Mouse (Mus musculus): ENCODE results near the gene Myo1b.
A peak's percentile ranks its signal among the peaks of the same experiment; 100 is the strongest.

The Myo1b gene

DNA sequence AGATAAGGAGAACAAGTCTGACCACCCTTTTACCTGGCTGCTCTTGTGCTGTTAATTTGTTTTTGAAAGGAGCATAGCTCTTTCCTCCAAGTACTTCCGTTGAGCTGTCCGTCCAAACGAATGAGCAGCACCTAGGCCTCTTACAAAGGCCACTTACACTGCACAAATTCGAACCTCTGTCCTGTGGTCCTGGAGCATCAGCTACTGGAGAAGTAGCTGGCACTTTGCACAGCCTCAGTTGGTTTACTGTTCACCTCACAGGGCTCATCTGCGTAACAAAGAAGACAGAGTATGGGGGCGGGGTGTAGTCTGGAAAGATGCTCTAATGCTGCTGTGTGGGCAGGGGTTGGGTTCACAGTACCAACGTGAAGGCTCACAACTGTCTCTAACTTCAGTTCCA lies 15.7 kb upstream of the Myo1b start:
- TF ChIP-seq CTCF (conservative IDR thresholded peaks at IDR 0.05; ENCODE audit: low read length) (no peak), POU5F1 (IDR thresholded peaks at IDR 0.05; ENCODE audit: borderline replicate concordance, low read length) (no peak; the same call in 1 of the 2 replicates), NANOG (IDR thresholded peaks at IDR 0.05; ENCODE audit: borderline replicate concordance, low read length) (no peak)
- Histone ChIP-seq H3K4me1 (replicated peaks; ENCODE audit: low read depth, low read length) (peaks cover 32% of the 10 kb centered on the region), H3K27me3 (ENCODE audit: insufficient read depth, low read length) (no peaks in the 10 kb centered on the region), H3K36me3 (ENCODE audit: insufficient read depth, low read length) (no peaks in the 10 kb centered on the region), H3K4me3 (replicated peaks; ENCODE audit: low read length) (no peak overlapping the region), H3K9me3 (ENCODE audit: low read length) (peaks cover 12% of the 10 kb centered on the region)

DNA sequence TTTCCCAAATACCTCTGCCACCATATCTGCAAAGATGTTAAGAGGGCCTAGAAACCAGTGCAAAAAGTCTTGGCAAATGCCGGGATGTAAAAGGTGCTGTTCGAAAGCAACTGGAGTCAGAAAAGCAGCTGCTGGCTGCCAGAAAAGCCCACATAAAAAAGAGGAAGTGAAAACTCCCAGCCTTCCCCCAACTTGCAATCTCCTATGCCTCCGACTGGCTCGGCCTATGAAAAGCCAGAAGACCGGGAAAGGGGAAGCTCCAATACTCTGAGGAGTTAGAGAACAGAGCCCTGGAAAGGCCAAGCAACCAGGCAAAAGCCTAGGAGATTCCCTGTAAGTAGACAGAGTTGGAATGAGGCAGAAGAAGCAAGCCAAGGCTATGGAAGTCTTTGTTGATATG lies 14.7 kb upstream of the Myo1b start:
- Histone ChIP-seq H3K9me3 (ENCODE audit: low read length) (peaks cover 12% of the 10 kb centered on the region), H3K27me3 (ENCODE audit: insufficient read depth, low read length) (no peaks in the 10 kb centered on the region), H3K36me3 (ENCODE audit: insufficient read depth, low read length) (no peaks in the 10 kb centered on the region), H3K4me3 (replicated peaks; ENCODE audit: low read length) (no peak overlapping the region), H3K4me1 (replicated peaks; ENCODE audit: low read depth, low read length) (peaks cover 32% of the 10 kb centered on the region)
- TF ChIP-seq CTCF (conservative IDR thresholded peaks at IDR 0.05; ENCODE audit: low read length) (no peak), NANOG (IDR thresholded peaks at IDR 0.05; ENCODE audit: borderline replicate concordance, low read length) (no peak), POU5F1 (IDR thresholded peaks at IDR 0.05; ENCODE audit: borderline replicate concordance, low read length) (no peak)

DNA sequence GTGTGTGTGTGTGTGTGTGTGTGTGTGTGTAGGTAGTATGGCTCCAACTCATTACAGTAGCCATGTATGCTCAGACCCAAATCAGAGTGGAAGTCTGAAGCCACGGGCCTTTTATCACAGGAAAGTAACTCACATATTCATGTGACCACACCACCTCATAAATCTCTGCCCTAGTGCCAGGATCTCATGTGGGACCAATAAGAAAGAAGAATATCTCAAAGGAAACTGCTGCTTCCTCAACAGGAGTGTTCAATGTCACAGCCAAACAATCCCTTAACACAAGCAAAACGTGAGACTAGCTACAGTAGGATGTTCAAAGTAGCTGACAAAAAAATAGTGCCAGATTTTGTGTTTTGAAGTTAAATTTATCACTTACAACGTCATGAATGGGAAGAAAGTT lies 13.7 kb upstream of the Myo1b start:
- TF ChIP-seq NANOG (IDR thresholded peaks at IDR 0.05; ENCODE audit: borderline replicate concordance, low read length) (no peak), POU5F1 (IDR thresholded peaks at IDR 0.05; ENCODE audit: borderline replicate concordance, low read length) (no peak), CTCF (conservative IDR thresholded peaks at IDR 0.05; ENCODE audit: low read length) (no peak)
- no peaks in the 10 kb centered on the region for H3K27me3 ChIP-seq (ENCODE audit: insufficient read depth, low read length)
- peaks cover 32% of the 10 kb centered on the region for H3K4me1 ChIP-seq (replicated peaks; ENCODE audit: low read depth, low read length)
- peaks cover 12% of the 10 kb centered on the region for H3K9me3 ChIP-seq (ENCODE audit: low read length)
- H3K36me3 ChIP-seq (ENCODE audit: insufficient read depth, low read length), result no peaks in the 10 kb centered on the region
- H3K4me3 ChIP-seq (replicated peaks; ENCODE audit: low read length), result no peak overlapping the region

DNA sequence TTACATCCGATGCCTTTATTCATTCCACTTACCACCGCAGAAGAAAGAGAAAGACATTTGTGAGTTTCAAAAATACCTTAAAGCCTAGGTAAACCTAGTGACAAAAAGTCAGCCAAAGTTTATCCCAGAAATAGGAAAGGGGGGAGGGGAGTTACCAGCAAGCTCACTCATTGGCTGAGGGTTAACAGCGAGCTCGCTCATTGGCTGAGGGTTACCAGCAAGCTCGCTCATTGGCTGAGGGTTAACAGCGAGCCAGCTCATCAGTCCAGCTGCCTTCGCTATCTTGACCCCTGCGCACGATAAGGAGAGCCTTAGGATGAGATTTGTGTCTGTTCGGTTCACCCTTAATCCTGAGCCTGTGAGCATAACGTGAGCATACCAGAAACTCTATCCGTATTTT lies 6.9 kb upstream of the Myo1b start:
- no peaks in the 10 kb centered on the region for H3K4me1 ChIP-seq (replicated peaks; ENCODE audit: low read depth, low read length)
- H3K9me3 ChIP-seq (ENCODE audit: low read length), result peaks cover 9% of the 10 kb centered on the region
- no peak overlapping the region for H3K4me3 ChIP-seq (replicated peaks; ENCODE audit: low read length)
- H3K27me3 ChIP-seq (ENCODE audit: insufficient read depth, low read length), result peaks cover 4% of the 10 kb centered on the region
- TF ChIP-seq CTCF (conservative IDR thresholded peaks at IDR 0.05; ENCODE audit: low read length) (no peak), POU5F1 (IDR thresholded peaks at IDR 0.05; ENCODE audit: borderline replicate concordance, low read length) (no peak), NANOG (IDR thresholded peaks at IDR 0.05; ENCODE audit: borderline replicate concordance, low read length) (no peak)
- no peaks in the 10 kb centered on the region for H3K36me3 ChIP-seq (ENCODE audit: insufficient read depth, low read length)

DNA sequence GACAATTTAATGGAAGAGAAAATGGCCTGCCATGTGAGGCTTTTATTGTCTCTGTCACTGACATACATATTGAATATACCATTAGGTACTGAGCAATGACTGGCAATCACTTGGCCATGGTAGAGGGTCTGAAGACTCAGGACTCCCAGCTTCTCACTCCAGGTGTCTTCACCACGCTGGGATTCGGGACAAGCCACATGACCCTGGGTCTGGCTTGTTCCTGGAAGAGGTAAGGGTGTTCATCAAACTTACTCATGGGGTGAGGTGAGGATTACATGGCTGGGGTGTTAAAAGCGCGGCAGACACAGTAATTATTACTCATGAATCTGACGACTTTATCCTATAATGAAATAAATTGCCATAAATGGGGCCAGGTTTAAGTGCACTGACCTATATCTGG lies 405 bp upstream of the Myo1b start:
- H3K4me3 ChIP-seq (replicated peaks; ENCODE audit: low read length), result peak overlapping the region; percentile 98
- no peaks in the 10 kb centered on the region for H3K9me3 ChIP-seq (ENCODE audit: low read length)
- no peaks in the 10 kb centered on the region for H3K36me3 ChIP-seq (ENCODE audit: insufficient read depth, low read length)
- peaks cover 40% of the 10 kb centered on the region for H3K4me1 ChIP-seq (replicated peaks; ENCODE audit: low read depth, low read length)
- no peak for TF ChIP-seq POU5F1 (IDR thresholded peaks at IDR 0.05; ENCODE audit: borderline replicate concordance, low read length)
- TF ChIP-seq NANOG (IDR thresholded peaks at IDR 0.05; ENCODE audit: borderline replicate concordance, low read length), result no peak
- no peak for TF ChIP-seq CTCF (conservative IDR thresholded peaks at IDR 0.05; ENCODE audit: low read length)
- peaks cover 23% of the 10 kb centered on the region for H3K27me3 ChIP-seq (ENCODE audit: insufficient read depth, low read length)

DNA sequence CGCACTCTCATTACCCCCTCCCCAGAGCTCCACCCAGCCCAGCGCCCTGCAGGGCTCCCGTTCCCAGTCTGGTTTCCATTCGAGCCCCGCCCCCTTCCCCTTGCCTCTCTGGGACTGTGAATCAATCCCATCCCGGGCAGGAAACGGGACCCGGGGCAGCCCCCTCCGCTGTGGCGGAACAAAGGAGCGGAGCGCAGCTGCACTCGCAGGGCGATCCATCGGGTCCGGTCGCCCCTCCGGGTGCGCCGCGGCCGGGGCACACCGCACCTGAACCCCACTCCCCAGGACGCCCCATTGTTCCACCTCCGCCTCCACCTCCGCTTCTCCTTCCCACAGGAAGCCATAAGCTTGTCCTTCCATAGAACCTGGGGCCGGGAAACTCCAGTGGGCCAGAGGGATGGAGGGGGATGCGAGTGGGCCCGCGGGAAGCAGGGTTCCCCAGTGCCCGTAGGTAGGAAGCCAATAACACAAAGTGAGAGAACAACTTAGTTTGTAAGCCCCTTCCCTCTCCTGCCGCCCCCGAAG lies 758 bp downstream of the Myo1b start:
- Histone ChIP-seq H3K4me1 (replicated peaks; ENCODE audit: low read depth, low read length) (peaks cover 50% of the 10 kb centered on the region), H3K27me3 (ENCODE audit: insufficient read depth, low read length) (peaks cover 23% of the 10 kb centered on the region), H3K9me3 (ENCODE audit: low read length) (no peaks in the 10 kb centered on the region), H3K36me3 (ENCODE audit: insufficient read depth, low read length) (0 out of 2 replicates have a peak, but pooled peaks cover 8% of the 10 kb centered on the region), H3K4me3 (replicated peaks; ENCODE audit: low read length) (peak overlapping the region; percentile 98)
- TF ChIP-seq POU5F1 (IDR thresholded peaks at IDR 0.05; ENCODE audit: borderline replicate concordance, low read length), result no peak
- no peak for TF ChIP-seq NANOG (IDR thresholded peaks at IDR 0.05; ENCODE audit: borderline replicate concordance, low read length)
- no peak for TF ChIP-seq CTCF (conservative IDR thresholded peaks at IDR 0.05; ENCODE audit: low read length)

DNA sequence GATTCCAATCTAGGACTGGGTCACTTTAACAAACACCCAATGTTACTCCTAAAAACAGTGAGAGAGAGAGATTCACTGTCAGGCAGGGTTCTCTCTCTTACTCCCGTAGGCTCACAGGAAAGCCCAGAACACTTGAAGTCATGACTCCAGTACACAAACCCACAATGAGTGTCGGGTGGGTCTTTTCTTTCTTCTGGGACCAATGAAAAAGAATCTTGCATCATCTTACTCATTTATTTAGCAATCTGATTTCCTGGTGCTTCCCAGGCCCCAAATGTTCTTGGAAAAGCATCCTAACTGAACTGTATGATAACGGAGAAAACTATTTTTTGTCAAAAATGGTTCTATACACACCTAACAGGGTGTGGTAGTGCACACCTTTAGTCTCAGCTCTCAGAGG lies 1.8 kb downstream of the Myo1b start:
- H3K9me3 ChIP-seq (ENCODE audit: low read length), result no peaks in the 10 kb centered on the region
- H3K4me3 ChIP-seq (replicated peaks; ENCODE audit: low read length), result peak overlapping the region; percentile 98; the same call in 1 of the 2 replicates
- peaks cover 60% of the 10 kb centered on the region for H3K4me1 ChIP-seq (replicated peaks; ENCODE audit: low read depth, low read length)
- 0 out of 2 replicates have a peak, but pooled peaks cover 8% of the 10 kb centered on the region for H3K36me3 ChIP-seq (ENCODE audit: insufficient read depth, low read length)
- peaks cover 22% of the 10 kb centered on the region for H3K27me3 ChIP-seq (ENCODE audit: insufficient read depth, low read length)
- no peak for TF ChIP-seq NANOG (IDR thresholded peaks at IDR 0.05; ENCODE audit: borderline replicate concordance, low read length)
- no peak for TF ChIP-seq CTCF (conservative IDR thresholded peaks at IDR 0.05; ENCODE audit: low read length)
- TF ChIP-seq POU5F1 (IDR thresholded peaks at IDR 0.05; ENCODE audit: borderline replicate concordance, low read length), result no peak

DNA sequence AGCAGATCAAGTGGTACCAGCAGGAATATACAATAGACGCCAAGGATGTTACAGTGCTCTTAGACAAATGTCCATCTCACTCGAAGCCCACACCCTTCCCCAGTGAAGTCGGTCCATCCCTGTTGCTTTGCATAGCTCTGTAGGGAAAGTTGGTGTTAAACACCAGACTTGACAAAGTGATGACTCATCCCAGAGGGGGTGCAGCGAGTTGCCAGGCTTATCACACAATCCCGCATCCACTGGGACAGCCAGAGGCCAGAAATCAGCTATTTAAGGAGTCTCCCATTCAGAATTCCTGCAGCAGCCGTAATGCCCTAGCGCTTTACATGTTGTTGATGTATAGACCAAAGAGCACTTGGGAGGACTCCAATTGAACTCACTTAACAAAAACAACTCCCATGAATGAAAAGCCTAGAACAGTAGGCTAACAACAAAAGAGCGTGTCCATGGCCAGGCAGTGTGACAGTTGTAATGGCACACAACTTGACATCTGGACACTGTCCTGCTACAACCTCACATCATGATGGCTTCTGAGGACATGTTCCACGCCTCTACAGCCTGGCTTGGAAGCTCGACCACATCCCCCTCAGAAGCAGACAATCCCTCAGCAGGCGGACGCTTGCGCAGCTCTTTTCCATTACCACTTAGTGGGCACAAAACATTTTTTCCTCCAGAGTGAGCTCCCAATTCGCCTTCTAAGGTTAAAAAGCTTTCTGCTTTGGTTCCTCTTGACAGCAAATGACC lies 2.6 kb downstream of the Myo1b start:
- Histone ChIP-seq H3K9me3 (ENCODE audit: low read length) (no peaks in the 10 kb centered on the region), H3K4me3 (replicated peaks; ENCODE audit: low read length) (no peak overlapping the region), H3K27me3 (ENCODE audit: insufficient read depth, low read length) (peaks cover 20% of the 10 kb centered on the region), H3K4me1 (replicated peaks; ENCODE audit: low read depth, low read length) (peaks cover 68% of the 10 kb centered on the region), H3K36me3 (ENCODE audit: insufficient read depth, low read length) (0 out of 2 replicates have a peak, but pooled peaks cover 8% of the 10 kb centered on the region)
- TF ChIP-seq CTCF (conservative IDR thresholded peaks at IDR 0.05; ENCODE audit: low read length) (no peak), POU5F1 (IDR thresholded peaks at IDR 0.05; ENCODE audit: borderline replicate concordance, low read length) (no peak), NANOG (IDR thresholded peaks at IDR 0.05; ENCODE audit: borderline replicate concordance, low read length) (no peak)

Measured in E14TG2a.4 (cell line).